Mouse (Mus musculus): Measurements from ENCODE around the gene Fgf15.

DNA sequence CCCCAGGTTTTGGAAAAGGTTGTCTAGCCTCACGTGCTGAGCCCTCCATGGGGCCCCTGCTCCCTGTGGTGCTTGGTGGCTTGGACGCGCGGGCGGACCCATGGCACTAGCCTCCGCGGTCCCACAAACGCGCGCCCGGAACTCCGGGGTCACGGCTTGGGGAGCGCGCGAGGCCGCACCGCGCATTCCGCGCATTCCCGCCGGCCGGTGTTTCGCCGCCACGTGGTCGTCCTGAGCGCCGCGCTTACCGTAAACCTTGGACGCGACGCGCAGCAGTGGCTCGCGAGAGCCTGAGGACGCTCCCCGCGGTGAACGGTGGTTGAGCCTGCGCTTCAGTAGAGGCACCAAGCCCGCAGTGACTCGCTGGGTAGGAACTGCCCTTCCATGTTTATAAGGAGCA lies 46.9 kb downstream of the Fgf15 start:
- TF ChIP-seq MAX (IDR thresholded peaks at IDR 0.05; ENCODE audit: low read length) (no peak), SIN3A (IDR thresholded peaks at IDR 0.05; ENCODE audit: low read length) (no peak)
